In genomic region chr4:131825830-131826229, GRCm38 (mm10) we compare ENCODE assay signal across 9 mouse cellular contexts. TPM values are rescaled to one million over a fixed set of nuclear protein-coding genes. Genes with fewer than 3 reads are reported as not detected.
DNase-seq lines count a peak whose midpoint lies in the region; ATAC-seq and TF ChIP-seq lines count a peak whose summit lies in the region.
"Had no signal": no experiment of that assay in that cellular context is flagged by ENCODE, and none has a peak within 500 bp of the region (broad histone marks: within the 10 kb centered on the region; RNA-seq: fewer than 3 reads in every experiment).

No protein-coding gene starts in this region.

- no peaks in the 10 kb centered on the region for H3K36me3 ChIP-seq in heart, embryonic 12.5 days
- peaks cover 70% of the 10 kb centered on the region for H3K36me3 ChIP-seq in G1E (replicated peaks)
- no peaks in the 10 kb centered on the region; the same call in 1 of the 2 replicates for H3K36me3 ChIP-seq in embryonic facial prominence, embryonic 15.5 days
- H3K36me3 ChIP-seq: limb, embryonic 13.5 days had no signal

- no peaks in the 10 kb centered on the region; the same call in 1 of the 2 replicates for H3K9me3 ChIP-seq in heart, embryonic 12.5 days (replicated peaks)
- no peaks in the 10 kb centered on the region for H3K9me3 ChIP-seq in G1E (replicated peaks)
- no peaks in the 10 kb centered on the region for H3K9me3 ChIP-seq in embryonic facial prominence, embryonic 15.5 days (replicated peaks)
- H3K9me3 ChIP-seq: limb, embryonic 13.5 days had no signal

- no peaks in the 10 kb centered on the region; the same call in 1 of the 2 replicates for H3K4me1 ChIP-seq in heart, embryonic 12.5 days (replicated peaks)
- peaks cover 89% of the 10 kb centered on the region for H3K4me1 ChIP-seq in G1E (ENCODE audit: insufficient read depth, low read depth, low read length)
- peaks cover 50% of the 10 kb centered on the region for H3K4me1 ChIP-seq in embryonic facial prominence, embryonic 15.5 days

- H3K4me3 ChIP-seq in heart, embryonic 12.5 days: no peak overlapping the region
- H3K4me3 ChIP-seq in G1E (ENCODE audit: low read depth, low read length): no peak overlapping the region; the same call in 1 of the 2 replicates
- H3K4me3 ChIP-seq in embryonic facial prominence, embryonic 15.5 days (replicated peaks): no peak overlapping the region
- H3K4me3 ChIP-seq: limb, embryonic 13.5 days had no signal

- peak; percentile 26 for DNase-seq in heart, adult 8-10 months (ENCODE audit: low spot score)
- DNase-seq in G1E (ENCODE audit: low spot score): peak; percentile 88
- peak; percentile 66 for DNase-seq in lung, postnatal 14 days
- DNase-seq in thymus, postnatal 10 days (ENCODE audit: low spot score in 2 of 2): peak; percentile 16 to 68
- no peak for DNase-seq in layer of hippocampus, adult 11-12 months (ENCODE audit: low spot score)
- no peak for DNase-seq in ovary, postnatal 10 days (ENCODE audit: low spot score)

- no peak overlapping the region for H3K9ac ChIP-seq in heart, embryonic 12.5 days
- no peak overlapping the region for H3K9ac ChIP-seq in embryonic facial prominence, embryonic 15.5 days
- H3K9ac ChIP-seq: limb, embryonic 13.5 days had no signal

- 35% methylated on average over 8 of the region's 8 CpGs for WGBS in heart, embryonic 12.5 days
- 35% methylated on average over 8 of the region's 8 CpGs for WGBS in embryonic facial prominence, embryonic 15.5 days

- no peak for ATAC-seq in heart, embryonic 12.5 days (ENCODE audit: insufficient number of reproducible peaks, low FRiP score)
- 0 out of 2 replicates have a peak, but pooled peaks have one; percentile 10 for ATAC-seq in G1E (ENCODE audit: extremely low read depth, insufficient number of reproducible peaks, low FRiP score, poor library complexity, severe bottlenecking)
- ATAC-seq in embryonic facial prominence, embryonic 15.5 days (ENCODE audit: insufficient number of reproducible peaks, low FRiP score, low TSS enrichment, low read depth): no peak

- peaks cover 26% of the 10 kb centered on the region for H3K27me3 ChIP-seq in heart, embryonic 12.5 days (replicated peaks)
- no peaks in the 10 kb centered on the region for H3K27me3 ChIP-seq in G1E (ENCODE audit: insufficient read depth, low read length)
- no peaks in the 10 kb centered on the region for H3K27me3 ChIP-seq in embryonic facial prominence, embryonic 15.5 days
- H3K27me3 ChIP-seq: limb, embryonic 13.5 days had no signal

- H3K4me2 ChIP-seq in heart, embryonic 12.5 days: no peak overlapping the region
- H3K4me2 ChIP-seq in embryonic facial prominence, embryonic 15.5 days (replicated peaks): no peak overlapping the region
- H3K4me2 ChIP-seq: limb, embryonic 13.5 days had no signal

- no peak overlapping the region for H3K27ac ChIP-seq in heart, embryonic 12.5 days (ENCODE audit: poor library complexity, severe bottlenecking)
- peak overlapping the region; percentile 76; the same call in 1 of the 2 replicates for H3K27ac ChIP-seq in embryonic facial prominence, embryonic 15.5 days (replicated peaks)

- TF ChIP-seq CTCF in G1E (IDR thresholded peaks at IDR 0.05; ENCODE audit: low read depth, low read length): peak; percentile 89

RNA-seq across cellular contexts. Expression of gene Ptpru, which starts 12.3 kb away (rescaled TPM):
- total RNA-seq in heart, adult 8-10 months (2022): 1 to 10 TPM; 4.5 to 9.7 (median 5.7) TPM
- polyA plus RNA-seq in heart, embryonic 12.5 days (2016; fragmentation: Nextera tagmentation; extraction: Ambion mirVana): 1.8 and 2.5 TPM in 2 replicates
- total RNA-seq in G1E (2014; fragmentation: Nextera tagmentation) (41.8 and 44.4 TPM in 2 replicates), G1E (2017) (5.5 and 7.3 TPM in 2 replicates)
- 53.1 and 54.0 TPM in 2 replicates for polyA plus RNA-seq in G1E (2012)
- 26.7 and 27.4 TPM in 2 replicates for polyA plus RNA-seq in embryonic facial prominence, embryonic 15.5 days (2015; fragmentation: Nextera tagmentation; extraction: Ambion mirVana)

RNA-seq across cellular contexts. Expression of gene Mecr, which starts 17.4 kb away (rescaled TPM):
- total RNA-seq in heart, adult 8-10 months (2022): 10 to 100 TPM; 24.4 to 27.9 (median 25.5) TPM
- 33.9 and 35.7 TPM in 2 replicates for polyA plus RNA-seq in heart, embryonic 12.5 days (2016; fragmentation: Nextera tagmentation; extraction: Ambion mirVana)
- 29.3 and 50.6 TPM in 2 replicates for total RNA-seq in G1E (2014; fragmentation: Nextera tagmentation)
- 38.0 and 40.0 TPM in 2 replicates for total RNA-seq in G1E (2017)
- polyA plus RNA-seq in G1E (2012): 31.3 and 32.3 TPM in 2 replicates
- 41.9 and 49.7 TPM in 2 replicates for polyA plus RNA-seq in embryonic facial prominence, embryonic 15.5 days (2015; fragmentation: Nextera tagmentation; extraction: Ambion mirVana)

RNA-seq across cellular contexts. Expression of gene Srsf4, which starts 47.6 kb away (rescaled TPM):
- total RNA-seq in heart, adult 8-10 months (2022): 10 to 100 TPM; 28.6 to 34.4 (median 32.5) TPM
- polyA plus RNA-seq in heart, embryonic 12.5 days (2016; fragmentation: Nextera tagmentation; extraction: Ambion mirVana): 86.1 and 87.1 TPM in 2 replicates
- 44.8 and 53.1 TPM in 2 replicates for total RNA-seq in G1E (2014; fragmentation: Nextera tagmentation)
- 33.9 and 60.3 TPM in 2 replicates for total RNA-seq in G1E (2017)
- polyA plus RNA-seq in G1E (2012): 153 and 156 TPM in 2 replicates
- polyA plus RNA-seq in embryonic facial prominence, embryonic 15.5 days (2015; fragmentation: Nextera tagmentation; extraction: Ambion mirVana): 101 and 103 TPM in 2 replicates

Comparison
In these comparisons a context has a peak if more than half of its experiments do, and no peak if none do; other contexts are left out.
1. DNase-seq: peak in heart, adult 8-10 months (single experiment), G1E (single experiment), lung, postnatal 14 days (single experiment) and thymus, postnatal 10 days (2 of 2); none in layer of hippocampus, adult 11-12 months (single experiment) and ovary, postnatal 10 days (single experiment).